Comparison of ENCODE assay signal across 16 mouse cellular contexts in the genomic region with DNA sequence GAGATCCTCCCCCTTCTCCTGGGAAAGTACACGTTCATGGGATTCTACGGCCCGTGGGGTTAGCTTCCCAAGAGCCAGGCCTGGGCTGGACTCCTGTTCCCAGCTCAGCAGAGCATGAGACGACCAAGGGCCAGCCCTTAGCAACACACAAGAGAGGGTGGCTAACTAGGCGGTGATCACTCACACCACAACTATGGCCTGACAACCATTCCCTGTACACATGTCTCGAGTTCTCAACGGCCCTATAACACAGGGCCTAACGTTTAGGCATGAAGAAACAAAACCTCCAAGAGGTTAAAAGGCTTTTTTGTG. TPM values are rescaled to one million over a fixed set of nuclear protein-coding genes. Genes with fewer than 3 reads are reported as not detected.
DNase-seq lines count a peak whose midpoint lies in the region; ATAC-seq and TF ChIP-seq lines count a peak whose summit lies in the region.
"Had no signal": no experiment of that assay in that cellular context is flagged by ENCODE, and none has a peak within 500 bp of the region (broad histone marks: within the 10 kb centered on the region; RNA-seq: fewer than 3 reads in every experiment).

No protein-coding gene starts in this region.

- no peak for TF ChIP-seq CTCF in intestine, postnatal 0 days (IDR thresholded peaks at IDR 0.05; ENCODE audit: low read depth)

- no peak overlapping the region for H3K9ac ChIP-seq in intestine, embryonic 14.5 days (ENCODE audit: low read length)
- no peak overlapping the region for H3K9ac ChIP-seq in intestine, postnatal 0 days (ENCODE audit: low read depth, low read length)
- 0 out of 2 replicates have a peak overlapping the region, but pooled peaks have one; percentile 46 for H3K9ac ChIP-seq in embryonic facial prominence, embryonic 13.5 days
- no peak overlapping the region for H3K9ac ChIP-seq in hindbrain, embryonic 13.5 days
- H3K9ac ChIP-seq in neural tube, embryonic 14.5 days (replicated peaks; ENCODE audit: low read depth, low read length) = no peak overlapping the region; the same call in 1 of the 2 replicates
- H3K9ac ChIP-seq: heart, embryonic 13.5 days; liver, embryonic 13.5 days had no signal

- 42% methylated on average over 8 of the region's 8 CpGs for WGBS in intestine, embryonic 14.5 days
- 64% methylated on average over 8 of the region's 8 CpGs for WGBS in intestine, postnatal 0 days
- WGBS in embryonic facial prominence, embryonic 13.5 days = 69% methylated on average over 8 of the region's 8 CpGs
- WGBS in hindbrain, embryonic 13.5 days = 43% methylated on average over 8 of the region's 8 CpGs
- 12% methylated on average over 8 of the region's 8 CpGs for WGBS in neural tube, embryonic 14.5 days

- peaks cover 20% of the 10 kb centered on the region for H3K4me1 ChIP-seq in intestine, embryonic 14.5 days (replicated peaks; ENCODE audit: control insufficient read depth, insufficient read depth, low read length)
- H3K4me1 ChIP-seq in intestine, postnatal 0 days (replicated peaks; ENCODE audit: control insufficient read depth, insufficient read depth, low read length) = no peaks in the 10 kb centered on the region
- peaks cover 27% of the 10 kb centered on the region for H3K4me1 ChIP-seq in embryonic facial prominence, embryonic 13.5 days
- H3K4me1 ChIP-seq in hindbrain, embryonic 13.5 days (replicated peaks) = peaks cover 27% of the 10 kb centered on the region
- peaks cover 11% of the 10 kb centered on the region for H3K4me1 ChIP-seq in neural tube, embryonic 14.5 days (ENCODE audit: control insufficient read depth, insufficient read depth, low read length)

- no peak overlapping the region for H3K4me3 ChIP-seq in intestine, embryonic 14.5 days (ENCODE audit: low read depth, low read length)
- H3K4me3 ChIP-seq in intestine, postnatal 0 days (ENCODE audit: low read depth, low read length) = no peak overlapping the region
- H3K4me3 ChIP-seq in embryonic facial prominence, embryonic 13.5 days = no peak overlapping the region
- no peak overlapping the region for H3K4me3 ChIP-seq in hindbrain, embryonic 13.5 days
- H3K4me3 ChIP-seq in neural tube, embryonic 14.5 days (ENCODE audit: low read depth, low read length) = no peak overlapping the region
- H3K4me3 ChIP-seq: forebrain, embryonic 10.5 days; heart, embryonic 13.5 days; liver, embryonic 13.5 days had no signal

- H3K36me3 ChIP-seq in intestine, embryonic 14.5 days (ENCODE audit: control insufficient read depth, insufficient read depth, low read length) = 0 out of 2 replicates have a peak, but pooled peaks cover 6% of the 10 kb centered on the region
- peaks cover 6% of the 10 kb centered on the region; the same call in 1 of the 2 replicates for H3K36me3 ChIP-seq in intestine, postnatal 0 days (ENCODE audit: control insufficient read depth, insufficient read depth)
- peaks cover 5% of the 10 kb centered on the region for H3K36me3 ChIP-seq in embryonic facial prominence, embryonic 13.5 days
- H3K36me3 ChIP-seq in hindbrain, embryonic 13.5 days = no peaks in the 10 kb centered on the region
- H3K36me3 ChIP-seq in neural tube, embryonic 14.5 days (ENCODE audit: control insufficient read depth, insufficient read depth, low read length) = no peaks in the 10 kb centered on the region

- H3K4me2 ChIP-seq in intestine, embryonic 14.5 days (ENCODE audit: low read length) = no peak overlapping the region
- H3K4me2 ChIP-seq in intestine, postnatal 0 days (replicated peaks; ENCODE audit: low read depth) = no peak overlapping the region
- no peak overlapping the region for H3K4me2 ChIP-seq in embryonic facial prominence, embryonic 13.5 days
- no peak overlapping the region for H3K4me2 ChIP-seq in hindbrain, embryonic 13.5 days
- H3K4me2 ChIP-seq in neural tube, embryonic 14.5 days (ENCODE audit: low read depth, low read length) = no peak overlapping the region
- H3K4me2 ChIP-seq: heart, embryonic 13.5 days; liver, embryonic 13.5 days had no signal

- no peak for ATAC-seq in intestine, embryonic 14.5 days (replicated peaks; ENCODE audit: low FRiP score, low TSS enrichment, low read depth)
- ATAC-seq in intestine, postnatal 0 days = no peak
- no peak for ATAC-seq in embryonic facial prominence, embryonic 13.5 days (ENCODE audit: insufficient number of reproducible peaks, insufficient read depth, low FRiP score, low TSS enrichment, low read depth)
- no peak for ATAC-seq in hindbrain, embryonic 13.5 days (ENCODE audit: low FRiP score)
- peak; percentile 47; the same call in 1 of the 2 replicates for ATAC-seq in neural tube, embryonic 14.5 days (ENCODE audit: low read depth)
- ATAC-seq in inflammation-experienced regulatory T-cells, adult 6 months = no peak
- no peak for ATAC-seq in erythroid progenitor cell, adult 5-6 weeks (replicated peaks; ENCODE audit: low FRiP score, poor library complexity, severe bottlenecking)
- ATAC-seq: CD4-positive, CD25-positive, alpha-beta regulatory T cell, adult 4 months had no signal

- DNase-seq in intestine, embryonic 14.5 days (ENCODE audit: low spot score) = no peak
- DNase-seq: adrenal gland, postnatal 25 days; cerebellum, adult 9-11 months; gastrocnemius, postnatal 10 days; liver, embryonic 13.5 days; lung, postnatal 14 days; retina, postnatal 1 day had no signal

- H3K27ac ChIP-seq in intestine, embryonic 14.5 days (ENCODE audit: low read depth) = peak overlapping the region; percentile 60; the same call in 1 of the 2 replicates
- H3K27ac ChIP-seq in intestine, postnatal 0 days (ENCODE audit: low read depth, low read length) = no peak overlapping the region
- H3K27ac ChIP-seq in embryonic facial prominence, embryonic 13.5 days = no peak overlapping the region
- H3K27ac ChIP-seq in hindbrain, embryonic 13.5 days = peak overlapping the region; percentile 66
- peak overlapping the region; percentile 64; the same call in 1 of the 2 replicates for H3K27ac ChIP-seq in neural tube, embryonic 14.5 days (ENCODE audit: low read depth, low read length)
- H3K27ac ChIP-seq: heart, embryonic 13.5 days; liver, embryonic 13.5 days had no signal

- H3K9me3 ChIP-seq in intestine, embryonic 14.5 days (ENCODE audit: control insufficient read depth, low read length) = no peaks in the 10 kb centered on the region
- no peaks in the 10 kb centered on the region for H3K9me3 ChIP-seq in intestine, postnatal 0 days (ENCODE audit: control insufficient read depth)
- no peaks in the 10 kb centered on the region for H3K9me3 ChIP-seq in embryonic facial prominence, embryonic 13.5 days
- no peaks in the 10 kb centered on the region for H3K9me3 ChIP-seq in hindbrain, embryonic 13.5 days
- no peaks in the 10 kb centered on the region for H3K9me3 ChIP-seq in neural tube, embryonic 14.5 days (ENCODE audit: control insufficient read depth, low read length)
- H3K9me3 ChIP-seq: forebrain, embryonic 10.5 days; heart, embryonic 13.5 days; liver, embryonic 13.5 days had no signal

- no peaks in the 10 kb centered on the region for H3K27me3 ChIP-seq in intestine, embryonic 14.5 days (replicated peaks; ENCODE audit: control insufficient read depth, insufficient read depth, low read length)
- H3K27me3 ChIP-seq in intestine, postnatal 0 days (replicated peaks; ENCODE audit: control insufficient read depth, insufficient read depth, low read length) = no peaks in the 10 kb centered on the region
- H3K27me3 ChIP-seq in embryonic facial prominence, embryonic 13.5 days = no peaks in the 10 kb centered on the region
- no peaks in the 10 kb centered on the region for H3K27me3 ChIP-seq in hindbrain, embryonic 13.5 days
- no peaks in the 10 kb centered on the region for H3K27me3 ChIP-seq in neural tube, embryonic 14.5 days (ENCODE audit: control insufficient read depth, insufficient read depth, low read length)
- H3K27me3 ChIP-seq: heart, embryonic 13.5 days; liver, embryonic 13.5 days had no signal

RNA-seq across cellular contexts. Expression of a gene that starts 29.2 kb away (rescaled TPM):
- polyA plus RNA-seq in intestine, embryonic 14.5 days (2014; fragmentation: Nextera tagmentation; extraction: Ambion mirVana) = 1.8 and 2.2 TPM in 2 replicates
- 2.1 and 2.4 TPM in 2 replicates for polyA plus RNA-seq in intestine, postnatal 0 days (2015; fragmentation: Nextera tagmentation; extraction: Ambion mirVana)
- polyA plus RNA-seq in embryonic facial prominence, embryonic 13.5 days (2015; fragmentation: Nextera tagmentation; extraction: Ambion mirVana) = 5.0 and 6.7 TPM in 2 replicates
- polyA plus RNA-seq in hindbrain, embryonic 13.5 days (2015; fragmentation: Nextera tagmentation; extraction: Ambion mirVana) = 1.2 and 1.5 TPM in 2 replicates
- 1.7 and 3.5 TPM in 2 replicates for polyA plus RNA-seq in neural tube, embryonic 14.5 days (2014; fragmentation: Nextera tagmentation; extraction: Ambion mirVana)
- polyA plus RNA-seq in inflammation-experienced regulatory T-cells, adult 6 months (2017; shearing (Covaris generic)) = under 1 TPM in 2 of 3 experiments, not detected in 1; 0.23 to 0.27 TPM
- not detected in 2 replicates for total RNA-seq in erythroid progenitor cell, adult 5-6 weeks (2015; ENCODE audit: low replicate concordance)
- total RNA-seq in erythroid progenitor cell, adult 5-6 weeks (2017; ENCODE audit: low replicate concordance) = 0.98 TPM in 1 of 2 replicates, not detected in the other

RNA-seq across cellular contexts. Expression of a gene that starts 51.0 kb away (rescaled TPM):
- 632 and 704 TPM in 2 replicates for polyA plus RNA-seq in intestine, embryonic 14.5 days (2014; fragmentation: Nextera tagmentation; extraction: Ambion mirVana)
- polyA plus RNA-seq in intestine, postnatal 0 days (2015; fragmentation: Nextera tagmentation; extraction: Ambion mirVana) = 461 and 471 TPM in 2 replicates
- 700 and 721 TPM in 2 replicates for polyA plus RNA-seq in embryonic facial prominence, embryonic 13.5 days (2015; fragmentation: Nextera tagmentation; extraction: Ambion mirVana)
- 840 and 841 TPM in 2 replicates for polyA plus RNA-seq in hindbrain, embryonic 13.5 days (2015; fragmentation: Nextera tagmentation; extraction: Ambion mirVana)
- 997 and 1,001 TPM in 2 replicates for polyA plus RNA-seq in neural tube, embryonic 14.5 days (2014; fragmentation: Nextera tagmentation; extraction: Ambion mirVana)
- polyA plus RNA-seq in inflammation-experienced regulatory T-cells, adult 6 months (2017; shearing (Covaris generic)) = 1,000 to 10,000 TPM in 1 of 3 experiments, 100 to 1,000 TPM in 2; 615 to 1,059 (median 624) TPM
- 284 and 321 TPM in 2 replicates for total RNA-seq in erythroid progenitor cell, adult 5-6 weeks (2015; ENCODE audit: low replicate concordance)
- total RNA-seq in erythroid progenitor cell, adult 5-6 weeks (2017; ENCODE audit: low replicate concordance) = 140 and 178 TPM in 2 replicates

Comparison
In these comparisons a context has a peak if more than half of its experiments do, and no peak if none do; other contexts are left out.
1. H3K27ac ChIP-seq: peak in intestine, embryonic 14.5 days (single experiment), hindbrain, embryonic 13.5 days (single experiment) and neural tube, embryonic 14.5 days (single experiment); none in intestine, postnatal 0 days (single experiment) and embryonic facial prominence, embryonic 13.5 days (single experiment).